Mouse (Mus musculus) thymus, postnatal 25 days (tissue): ENCODE results near the gene Ears2.
"Not testable (repeated sequence)": the region's sequence is repeated elsewhere in the genome, so short reads cannot be mapped to it uniquely, and the experiment has no call there.

Source experiments
- DNase-seq: peaks from one replicate; pipeline ENCODE4 v3.0.0; 2022

The Ears2 gene

DNA sequence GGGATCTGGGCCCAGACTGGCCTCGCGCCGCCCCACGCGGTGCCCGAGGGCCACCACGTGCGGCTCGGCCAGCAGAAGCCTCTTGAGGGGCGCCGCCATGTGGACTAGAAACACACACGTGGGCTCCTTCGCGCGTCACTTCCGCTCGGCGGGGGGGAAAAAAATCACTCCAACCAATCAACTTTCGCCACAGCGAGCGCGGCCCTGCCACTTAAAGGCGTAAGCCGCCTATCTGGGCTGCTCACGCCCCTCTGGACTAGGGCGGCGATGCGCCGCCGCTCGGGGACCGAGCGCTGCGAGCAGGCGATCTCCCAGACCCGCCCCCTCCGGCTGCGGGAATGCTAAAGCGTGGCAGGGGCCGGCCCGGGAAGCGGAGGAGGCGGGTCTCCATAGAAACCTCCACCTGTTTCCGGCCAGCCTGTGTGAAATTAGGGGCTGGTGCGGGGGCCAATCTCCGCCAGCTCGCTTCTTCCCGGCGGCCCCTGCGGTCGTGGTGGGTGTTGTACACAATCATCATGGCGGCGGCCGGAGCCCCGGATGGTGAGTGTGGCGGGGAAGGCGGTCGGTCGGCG lies at the start of gene Ears2, which contains the start of gene Ubfd1:
Gene Ears2 (minus strand): TSS at position 319 of the 572 bp plus-strand sequence.
Gene Ubfd1 (plus strand): TSS at position 231 of the 572 bp plus-strand sequence.
- peak; percentile 92 for DNase-seq

DNA sequence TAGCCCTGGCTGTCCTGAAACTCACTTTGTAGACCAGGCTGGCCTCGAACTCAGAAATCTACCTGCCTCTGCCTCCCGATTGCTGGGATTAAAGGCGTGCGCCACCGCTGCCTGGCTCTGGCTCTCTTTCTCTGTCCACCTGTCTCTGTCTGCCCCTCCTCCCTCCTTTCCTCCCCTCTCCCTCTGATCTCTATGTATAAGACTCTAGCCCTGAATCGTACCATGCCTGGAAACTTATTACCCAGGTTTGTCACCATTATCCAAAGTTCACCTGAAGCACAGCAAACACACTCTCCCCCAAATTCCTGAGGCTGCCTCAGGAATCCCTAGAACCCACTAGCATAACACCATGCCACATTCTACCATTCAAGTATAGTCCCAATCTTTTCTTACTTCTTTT lies 41.1 kb upstream of the Ears2 start:
- DNase-seq: no peak

DNA sequence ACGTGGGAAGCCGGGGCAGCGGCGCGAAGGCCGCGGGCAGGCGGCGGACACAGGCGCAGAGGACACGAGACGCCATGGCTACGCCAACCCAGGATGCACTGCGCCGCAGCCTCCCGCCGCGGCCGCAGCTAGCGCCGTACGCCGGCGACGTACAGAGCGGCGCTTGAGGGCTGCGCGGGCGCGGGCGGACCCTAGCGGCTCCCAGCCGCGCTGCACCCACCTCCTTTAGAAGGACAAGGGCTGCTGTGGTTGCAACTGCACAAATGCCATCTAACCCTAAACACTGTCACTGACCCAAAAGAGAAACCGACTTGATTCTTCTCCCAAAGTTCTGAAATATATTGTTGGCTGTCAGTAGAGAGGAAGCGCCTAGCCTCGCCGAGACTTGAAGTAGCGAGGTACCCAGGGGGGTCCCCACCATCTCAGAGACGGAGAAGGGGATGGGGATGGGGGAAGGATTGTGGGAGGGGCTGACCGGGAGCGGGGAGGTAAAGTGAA lies 34.7 kb upstream of the Ears2 start, which contains the start of gene Ndufab1:
Gene Ndufab1 (minus strand): TSS at position 140 of the 498 bp plus-strand sequence.
- DNase-seq: peak; percentile 85

DNA sequence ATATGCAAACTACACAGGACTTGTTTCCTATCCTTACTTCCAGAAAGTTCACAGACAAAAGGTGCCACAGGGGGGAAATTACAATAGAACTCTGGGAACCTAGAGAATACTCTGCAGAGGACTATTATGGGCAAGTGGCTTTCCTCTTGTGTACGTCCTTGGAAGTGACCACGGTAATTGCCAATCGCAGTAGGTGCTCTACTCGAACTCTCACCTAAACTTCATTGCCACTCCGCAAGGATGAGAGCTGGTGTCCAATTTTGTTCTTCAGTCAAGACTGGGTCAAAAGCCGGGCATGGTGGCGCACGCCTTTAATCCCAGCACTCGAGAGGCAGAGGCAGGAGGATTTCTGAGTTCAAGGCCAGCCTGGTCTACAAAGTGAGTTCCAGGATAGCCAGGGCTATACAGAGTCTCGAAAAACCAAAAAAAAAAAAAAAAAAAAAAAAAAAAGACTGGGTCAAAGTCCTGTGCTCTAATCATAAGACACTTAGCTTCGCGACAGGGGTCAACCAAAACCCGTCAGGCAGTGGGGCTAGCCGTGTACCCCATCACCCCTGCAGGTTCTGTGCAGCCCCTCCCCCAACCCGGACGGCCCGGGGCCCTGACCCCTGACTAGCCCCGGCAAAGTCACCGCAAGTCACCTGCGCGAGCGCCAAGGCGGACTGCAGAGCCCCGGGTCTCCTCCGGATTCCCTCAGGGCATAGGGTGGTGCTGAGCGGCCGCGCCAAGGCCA lies 34.1 kb upstream of the Ears2 start:
- not testable (repeated sequence) for DNase-seq

DNA sequence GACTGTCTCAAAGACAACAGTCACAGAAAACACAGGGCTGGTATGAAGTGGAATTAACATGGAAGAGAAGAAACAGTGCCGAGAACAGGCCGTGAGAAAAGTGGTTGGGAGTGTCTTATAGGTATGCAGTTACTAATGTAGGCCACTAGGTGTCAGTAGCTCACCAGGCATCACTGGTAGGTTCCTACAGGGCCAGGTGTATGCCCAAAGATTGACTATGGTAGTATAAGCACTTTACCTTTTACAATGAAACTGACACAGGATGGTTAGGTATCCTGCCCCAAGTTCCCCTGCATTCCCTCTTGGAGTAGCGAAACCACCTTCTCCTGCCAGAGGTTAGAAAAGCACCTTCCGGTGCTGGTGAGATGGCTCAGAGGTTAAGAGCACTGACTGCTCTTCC lies 32.2 kb upstream of the Ears2 start:
- peak; percentile 52 for DNase-seq

DNA sequence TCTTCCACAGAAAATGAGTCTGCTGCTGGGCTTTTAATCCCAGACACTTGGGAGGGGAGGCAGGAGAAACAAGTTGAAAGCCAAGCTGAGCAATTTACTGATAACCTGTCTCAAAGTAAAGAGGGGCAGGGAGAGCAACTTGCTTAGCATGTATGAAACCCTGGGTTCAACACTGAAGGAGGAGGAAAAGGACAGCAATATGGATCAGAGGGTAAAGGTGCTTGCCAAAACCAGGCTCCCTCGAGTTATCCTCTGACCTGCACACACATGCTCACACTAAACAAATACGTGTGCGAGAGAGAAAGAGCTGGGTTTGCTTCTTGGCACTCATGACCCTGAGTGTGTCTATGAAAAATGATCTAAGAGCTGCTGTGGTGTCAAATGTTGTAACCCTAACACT lies 30.9 kb upstream of the Ears2 start:
- no peak for DNase-seq

DNA sequence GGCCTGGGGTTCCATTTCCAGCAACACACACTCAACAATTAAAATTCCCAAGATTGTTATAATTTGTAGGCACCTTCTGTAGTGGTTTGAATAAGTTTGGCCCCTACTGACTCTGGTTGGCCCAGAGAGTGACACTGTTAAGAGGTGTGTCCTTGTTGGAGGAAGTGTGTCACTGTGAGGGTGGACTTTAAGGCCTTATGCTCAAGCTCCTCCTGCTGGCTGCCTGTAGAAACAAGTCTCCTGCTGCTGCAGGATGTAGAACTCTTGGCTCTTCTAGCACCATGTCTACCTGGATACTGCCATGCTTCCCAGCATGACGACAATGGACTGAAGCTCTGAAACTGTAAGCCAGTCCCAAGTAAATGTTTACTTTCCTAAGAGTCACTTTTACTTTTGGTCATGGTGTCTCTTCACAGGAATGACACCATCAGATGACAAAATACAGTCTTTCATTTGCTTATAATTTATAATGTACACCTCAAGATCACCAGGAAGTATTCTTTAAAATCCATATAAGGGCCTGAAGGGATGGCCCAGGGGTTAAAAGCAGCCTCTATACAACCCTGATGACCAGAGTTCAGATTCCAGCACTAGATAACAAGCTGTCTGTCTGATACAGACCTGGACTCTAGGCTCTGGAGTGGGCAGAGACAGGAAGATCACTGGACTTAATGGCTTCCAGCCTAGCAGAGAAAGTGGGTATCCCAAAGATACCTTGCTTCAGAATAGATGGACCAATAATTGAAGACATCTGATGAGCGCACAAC lies 27.7 kb upstream of the Ears2 start:
- DNase-seq: no peak

DNA sequence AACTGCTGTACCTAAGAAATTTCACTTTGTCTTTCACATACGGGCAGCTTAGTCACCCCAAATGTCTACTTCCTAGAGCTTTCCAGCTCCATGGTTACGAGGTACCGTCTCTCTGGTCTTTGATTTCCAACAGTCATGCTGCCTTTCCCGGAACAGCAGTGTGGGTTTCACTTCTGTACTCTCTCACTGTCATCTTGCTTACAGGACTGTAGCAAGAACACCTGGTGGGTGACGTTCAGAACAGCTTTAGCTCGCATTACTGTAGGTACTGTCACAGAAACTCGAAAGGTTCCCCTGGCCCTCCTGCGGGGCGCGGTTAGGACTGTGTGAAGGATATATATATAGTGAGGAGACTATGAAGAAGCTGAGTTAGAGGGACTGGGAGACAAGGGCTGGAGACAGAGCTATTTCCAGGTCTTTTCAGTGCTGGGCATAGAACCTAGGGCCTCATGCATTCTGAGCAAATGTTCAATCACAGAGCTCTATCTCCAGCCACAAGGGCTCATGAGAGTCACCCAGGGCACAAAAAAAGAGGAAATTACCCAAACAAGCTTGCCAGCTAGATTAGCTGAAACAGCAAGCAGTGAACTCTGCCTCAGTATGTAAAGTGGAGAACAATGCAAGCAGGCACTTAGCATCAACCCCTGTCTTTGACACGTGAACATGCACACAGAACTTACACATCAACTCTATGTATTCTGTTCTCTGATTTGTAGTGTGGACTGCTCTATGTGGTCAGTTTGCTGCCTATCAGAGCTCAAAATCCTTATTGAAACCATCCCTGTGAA lies 20.3 kb upstream of the Ears2 start:
- DNase-seq: no peak

DNA sequence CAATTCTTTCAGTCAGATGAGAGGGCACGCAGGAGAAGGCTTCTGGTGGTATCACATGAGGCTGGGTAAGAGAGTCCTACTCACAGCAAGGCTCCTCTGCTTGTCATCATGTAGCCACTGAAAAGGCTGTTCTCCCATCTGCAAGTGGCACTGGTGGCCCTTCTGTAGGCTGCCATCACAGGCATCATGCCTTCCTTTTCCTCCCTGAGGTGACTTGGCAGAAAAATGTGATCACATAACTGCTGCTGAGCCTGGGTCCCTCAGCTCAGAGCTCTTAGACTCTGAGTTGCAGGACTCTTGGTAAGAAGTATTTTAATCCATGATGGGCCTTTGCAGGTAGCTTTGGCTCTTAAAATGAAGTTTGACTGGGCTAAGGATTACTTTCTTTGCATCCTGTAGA lies 14.0 kb upstream of the Ears2 start:
- no peak for DNase-seq

DNA sequence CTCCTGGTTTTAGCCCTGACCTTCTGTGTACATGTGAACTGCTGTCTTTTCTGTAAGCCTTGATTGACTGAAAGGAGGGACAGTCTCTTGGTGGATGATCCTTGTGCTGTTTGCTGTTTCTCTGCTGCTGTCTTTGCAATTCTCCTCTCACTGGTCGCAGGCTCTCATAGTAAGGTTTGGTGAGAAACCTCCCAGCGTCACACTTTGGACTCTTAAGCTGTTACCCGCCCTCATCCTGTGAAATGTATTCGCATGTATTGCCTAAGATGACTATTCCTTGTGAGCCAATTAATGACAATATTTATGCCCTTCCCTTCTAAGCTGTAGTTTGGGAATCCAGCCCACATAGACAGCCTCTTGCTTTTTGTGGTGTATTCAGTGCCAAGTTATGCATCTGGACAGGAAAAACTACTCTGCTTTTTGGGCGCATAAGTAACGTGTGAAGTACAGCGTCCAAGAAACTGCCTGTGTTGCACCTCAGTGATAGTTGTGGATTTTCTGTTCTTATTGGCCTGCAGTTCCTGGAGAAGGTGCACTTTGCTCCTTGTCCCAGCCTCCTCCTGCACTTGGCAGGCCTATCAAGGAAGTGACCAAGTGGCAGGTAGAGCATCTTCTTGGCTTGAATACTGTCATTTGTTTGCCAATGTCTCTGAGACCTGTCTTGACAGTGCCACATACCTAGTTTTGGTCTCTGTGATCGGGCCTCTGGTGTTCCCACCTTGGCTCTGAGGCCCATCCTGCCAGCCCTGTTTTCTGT lies 12.9 kb upstream of the Ears2 start:
- no peak for DNase-seq

DNA sequence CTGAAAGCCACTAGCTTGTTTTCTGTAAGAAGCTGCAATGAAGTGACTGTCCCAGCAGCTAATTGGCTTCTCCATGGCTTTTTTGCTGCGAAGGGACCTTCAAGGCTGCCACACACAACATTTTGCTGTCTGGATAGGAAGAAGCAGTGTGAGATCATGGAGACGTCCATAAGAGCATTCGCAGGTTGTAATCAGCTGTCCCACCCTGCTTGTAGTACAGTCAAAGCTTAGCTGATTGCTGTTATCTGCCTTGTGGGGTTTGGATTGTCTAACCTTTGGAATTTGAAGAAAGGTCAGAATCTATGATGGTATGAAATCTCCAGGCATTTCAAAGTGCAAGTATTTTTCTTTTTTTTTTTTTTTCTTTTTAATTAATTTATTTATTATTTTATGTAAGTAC lies 7.3 kb upstream of the Ears2 start:
- DNase-seq: no peak

DNA sequence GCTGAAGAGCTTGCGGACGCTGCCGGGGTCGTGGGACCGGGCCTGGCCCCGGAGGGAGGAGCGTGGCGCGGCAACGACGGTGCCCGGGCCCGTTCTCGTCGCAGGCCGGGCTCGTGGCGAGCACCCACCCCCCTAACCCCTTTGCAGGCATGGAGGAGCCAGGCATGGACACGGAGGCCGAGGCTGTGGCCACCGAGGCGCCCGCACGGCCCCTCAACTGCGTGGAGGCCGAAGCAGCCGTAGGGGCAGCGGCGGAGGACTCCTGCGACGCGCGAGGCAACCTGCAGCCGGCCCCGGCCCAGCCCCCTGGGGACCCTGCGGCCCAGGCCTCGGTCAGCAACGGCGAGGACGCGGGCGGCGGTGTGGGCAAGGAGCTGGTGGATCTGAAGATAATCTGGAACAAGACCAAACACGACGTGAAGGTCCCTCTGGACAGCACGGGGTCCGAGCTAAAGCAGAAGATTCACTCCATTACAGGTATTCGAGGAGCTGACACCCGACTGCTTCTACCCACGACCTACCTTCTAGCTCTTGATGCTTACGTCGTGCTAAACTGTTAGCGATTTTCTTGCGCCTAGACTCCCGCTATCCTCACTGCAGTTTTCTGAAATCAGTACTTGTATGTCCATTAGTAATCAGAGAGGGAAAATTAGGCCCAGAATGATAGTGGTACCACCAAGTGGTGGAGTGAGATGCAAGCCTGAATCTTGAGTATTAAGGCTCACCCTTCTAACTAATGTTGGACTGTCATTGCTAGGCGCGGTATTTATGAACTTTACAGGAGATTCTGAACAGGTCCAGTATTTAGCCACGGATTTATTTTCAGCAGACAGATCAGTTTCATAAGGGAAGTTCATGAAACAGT lies 686 bp upstream of the Ears2 start:
- no peak for DNase-seq

DNA sequence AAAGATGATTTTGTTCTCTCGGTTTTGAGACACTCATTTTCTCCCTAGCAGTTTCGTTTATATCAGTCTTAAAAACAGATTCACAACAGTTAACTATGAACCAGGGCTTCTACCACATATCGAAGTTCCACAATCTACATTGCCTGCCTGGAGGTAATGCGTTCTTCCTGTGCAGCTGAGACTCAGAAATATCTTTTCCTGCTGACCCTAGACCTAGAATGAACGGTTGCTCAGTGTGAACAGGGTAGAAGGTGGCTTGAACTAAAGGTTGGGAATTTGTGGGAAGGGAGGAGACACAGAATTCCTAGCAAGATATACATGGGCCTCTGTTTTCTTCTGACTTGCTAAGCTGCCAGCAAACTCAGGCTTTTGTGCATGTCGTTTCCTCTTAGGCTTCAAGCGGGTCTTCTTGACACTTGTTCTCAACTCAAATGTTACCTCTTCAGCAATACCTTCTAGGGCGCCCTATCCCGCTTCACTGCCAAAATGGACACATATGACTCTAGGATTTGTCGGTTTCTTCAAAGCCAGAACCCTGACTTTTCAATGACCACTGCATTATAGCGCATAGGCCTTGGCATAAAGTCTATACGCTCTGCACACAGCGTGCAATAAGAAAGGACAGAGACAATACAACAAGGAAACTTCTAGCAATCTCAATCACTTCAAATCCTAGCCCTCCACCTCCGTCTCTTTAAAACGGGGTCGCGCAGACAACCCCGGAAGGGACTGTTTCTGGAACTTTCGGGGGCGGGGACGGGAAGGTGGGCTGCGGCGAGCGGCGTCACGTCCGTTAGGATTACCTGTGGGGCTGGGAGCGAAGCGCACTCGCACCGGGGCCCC lies 740 bp downstream of the Ears2 start:
- no peak for DNase-seq

DNA sequence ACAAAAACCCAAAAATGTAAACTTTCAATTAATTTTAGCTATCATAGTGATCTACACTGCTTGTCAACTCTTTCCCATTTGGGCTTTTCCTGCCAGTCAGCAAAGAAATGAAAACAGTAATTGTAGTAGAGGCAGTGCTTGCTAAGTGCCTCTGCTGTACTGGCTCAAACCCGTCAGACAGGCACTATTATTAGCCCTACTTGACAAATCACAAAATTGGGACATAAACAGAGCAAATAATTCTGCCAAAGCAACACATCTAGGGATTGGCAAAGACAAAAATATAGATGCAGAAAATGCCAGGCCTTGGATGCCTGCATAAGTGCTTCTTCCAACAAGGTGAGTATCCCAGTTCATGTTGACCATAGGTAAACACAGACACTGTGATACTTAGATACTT lies 1.4 kb downstream of the Ears2 start:
- DNase-seq: no peak

DNA sequence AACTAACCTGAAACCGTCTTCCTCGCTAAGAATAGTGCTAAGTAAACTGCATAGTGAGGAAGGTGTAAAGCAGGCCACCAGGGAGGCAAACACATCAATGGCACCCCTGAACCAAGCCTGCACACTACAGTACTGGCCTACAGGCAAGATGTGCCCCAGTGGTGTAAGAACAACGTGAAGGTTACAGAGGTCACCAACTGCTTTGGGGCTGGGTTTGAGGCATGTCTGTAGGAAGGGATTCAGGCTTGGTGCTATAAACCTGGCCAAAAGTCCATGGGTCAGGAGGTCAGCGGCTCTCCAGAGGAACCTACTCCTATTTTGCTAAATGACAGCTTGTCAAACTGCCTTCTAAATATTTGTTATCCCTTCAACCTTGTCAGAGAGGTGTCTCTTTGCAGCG lies 10.4 kb downstream of the Ears2 start:
- no peak for DNase-seq

DNA sequence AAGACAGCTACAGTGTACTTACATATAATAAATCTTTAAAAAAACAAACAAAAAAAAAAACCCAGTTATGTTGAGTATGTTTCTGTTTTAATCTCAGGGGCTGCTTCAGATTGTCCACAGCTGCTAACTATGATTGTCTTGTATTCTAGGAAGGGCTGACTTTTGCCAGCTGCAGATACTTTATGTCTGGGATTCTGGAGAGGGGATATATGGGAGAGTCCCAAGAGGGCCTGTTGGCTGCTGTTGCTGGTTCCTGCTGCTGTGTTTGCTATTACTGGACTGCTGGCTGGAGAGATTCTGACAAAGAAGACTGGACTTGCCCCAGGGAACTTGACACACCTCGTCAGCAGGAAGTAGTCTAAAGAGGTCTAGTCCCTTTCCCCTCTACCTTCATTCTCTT lies 16.2 kb downstream of the Ears2 start:
- no peak for DNase-seq

DNA sequence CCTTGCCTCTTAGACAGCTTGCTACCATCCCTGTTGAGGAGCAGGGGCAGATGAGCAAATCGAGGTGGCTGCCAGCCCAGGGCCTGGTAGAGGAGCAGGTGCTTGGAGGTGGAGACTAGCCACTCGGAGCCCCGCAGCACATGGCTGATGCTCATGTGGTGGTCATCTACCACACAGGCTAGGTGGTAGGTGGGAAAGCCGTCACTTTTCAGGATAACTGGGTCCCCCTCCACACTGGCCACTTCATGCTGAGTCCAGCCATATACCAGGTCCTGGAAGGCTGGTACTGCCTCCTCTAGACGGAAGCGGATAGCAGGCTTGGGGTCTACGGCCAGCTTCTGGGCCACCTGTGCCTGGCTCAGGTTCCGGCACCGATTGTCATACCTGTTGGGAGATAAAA lies 18.9 kb downstream of the Ears2 start:
- DNase-seq: no peak

DNA sequence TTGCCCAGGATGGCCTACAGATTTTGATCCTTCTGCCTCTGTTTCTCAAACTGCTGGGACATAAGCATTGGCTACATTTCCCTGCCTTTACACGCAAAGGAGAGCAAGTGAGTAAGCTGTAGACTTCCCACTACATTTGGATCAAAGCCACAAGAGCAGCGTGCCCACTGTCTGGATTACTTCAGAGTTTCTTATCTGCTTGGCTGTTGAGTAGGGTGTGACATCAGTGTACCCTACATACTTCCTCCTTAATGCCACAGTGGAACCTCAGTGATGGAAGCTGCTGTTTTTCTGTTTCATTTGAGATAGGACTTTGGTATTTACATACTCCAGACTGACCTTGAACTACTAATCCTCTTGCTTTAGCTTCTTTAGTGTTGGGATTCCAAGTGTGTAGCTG lies 20.2 kb downstream of the Ears2 start:
- no peak for DNase-seq

DNA sequence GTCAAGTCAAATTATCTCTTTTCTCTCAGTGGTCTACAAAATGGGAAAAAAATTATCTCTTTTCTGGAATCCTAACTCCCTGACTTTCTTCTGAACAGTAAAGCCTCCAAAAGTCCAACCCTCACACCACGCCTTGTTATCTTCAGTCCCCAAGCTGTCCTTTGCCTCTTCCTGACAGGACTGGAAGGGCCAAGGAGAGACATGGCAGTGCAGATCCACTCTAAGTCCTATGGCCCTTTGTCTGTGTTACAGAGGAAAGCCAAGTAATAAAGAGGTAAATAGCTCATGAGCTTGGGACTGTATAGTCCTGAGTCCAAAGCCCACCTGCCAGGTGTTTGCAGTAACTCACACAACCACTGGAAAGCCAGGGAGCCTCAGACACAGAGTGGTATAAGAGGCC lies 21.4 kb downstream of the Ears2 start:
- no peak for DNase-seq

DNA sequence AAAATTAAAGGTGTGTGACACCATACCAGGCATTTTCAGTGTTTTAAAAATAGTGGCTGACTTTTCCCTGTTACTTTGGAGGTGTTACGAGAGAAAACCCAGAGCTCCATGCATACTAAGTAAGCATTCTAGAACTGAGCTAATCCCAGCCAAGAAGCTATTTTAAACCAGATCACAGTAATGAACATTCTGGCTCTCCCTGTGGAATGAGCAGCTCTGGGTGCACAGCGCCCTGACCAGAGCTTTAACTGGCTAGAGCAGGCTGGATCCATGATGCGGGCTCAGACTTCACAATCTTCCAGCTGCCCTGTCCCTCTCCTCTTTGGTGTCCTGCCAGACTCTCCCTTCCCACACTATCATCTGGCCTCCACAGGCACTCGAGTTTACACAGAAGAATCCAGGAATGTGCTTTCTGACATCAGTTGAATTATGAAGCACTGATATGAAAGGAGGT lies 21.9 kb downstream of the Ears2 start:
- no peak for DNase-seq
